Mouse (Mus musculus): ENCODE data around the gene Gm8879. TPM values are rescaled to one million over a fixed set of nuclear protein-coding genes. Genes with fewer than 3 reads are reported as not detected.
"Not testable (repeated sequence)": the region's sequence is repeated elsewhere in the genome, so short reads cannot be mapped to it uniquely, and the experiment has no call there.

Gene Gm8879
- total RNA-seq (2021) = not detected

DNA sequence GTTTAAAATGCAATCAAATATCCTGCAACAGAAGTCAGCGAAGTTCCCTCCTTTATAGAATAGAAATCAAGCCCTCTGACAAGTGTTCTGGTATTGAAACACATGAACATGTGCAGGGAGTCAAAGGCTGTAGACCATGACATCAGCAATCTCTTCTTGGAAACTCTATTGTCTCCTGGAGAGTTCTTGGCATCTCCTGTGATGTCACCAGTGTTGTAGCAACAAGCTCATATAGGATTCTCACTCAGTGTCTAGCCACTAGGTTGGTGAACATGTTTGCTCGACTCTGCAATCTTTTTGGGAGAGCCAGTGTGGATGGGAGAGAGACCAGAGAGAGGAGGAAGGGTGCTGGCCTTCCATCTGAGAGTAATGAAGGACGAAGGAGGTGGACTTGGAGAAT is at the start of gene Gm8879:
TSS of gene Gm8879 (plus strand) at position 301 of the 400 bp plus-strand sequence.
- DNase-seq; intact Hi-C loops (cut with DNase I): not testable (repeated sequence)

DNA sequence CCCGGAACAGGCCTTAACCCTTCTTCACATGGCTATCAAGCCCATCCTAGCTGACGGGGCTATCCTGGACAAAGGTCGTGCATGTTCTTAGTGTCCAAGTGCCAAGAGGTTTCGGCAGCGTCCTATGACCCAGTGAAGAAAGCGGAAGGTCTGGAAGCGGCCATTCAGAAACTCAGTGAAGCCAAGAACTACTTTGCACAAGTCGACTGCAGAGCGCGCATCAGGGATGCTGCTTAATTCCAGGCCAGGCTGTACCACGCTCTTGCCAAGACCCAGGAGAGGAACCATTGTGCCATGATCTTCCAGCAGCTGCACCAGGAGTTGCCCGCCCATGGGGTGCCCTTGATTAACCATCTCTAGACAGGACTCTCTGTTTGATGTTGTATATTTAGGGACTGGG is 10.6 kb downstream of the Gm8879 start:
- not testable (repeated sequence) for DNase-seq

More for the DNA sequence above, 10.6 kb downstream of the Gm8879 start:
- intact Hi-C loops (cut with DNase I) = not testable (repeated sequence)

Other genes with a start within 250 kb of the Gm8879 start
- not detected for gene Gm8871, start 179.8 kb upstream of the Gm8879 start, total RNA-seq (2021)
- not detected for gene Gm8857, start 179.8 kb upstream of the Gm8879 start, total RNA-seq (2021)
- not detected for gene Gm5861, start 55.4 kb downstream of the Gm8879 start, total RNA-seq (2021)
- not detected for gene Gm8890, start 128.4 kb downstream of the Gm8879 start, total RNA-seq (2021)
- gene Speer1, start 213.9 kb downstream of the Gm8879 start, total RNA-seq (2021) = not detected